Mouse (Mus musculus) telencephalon, adult 2 months (tissue): ENCODE results near the gene Cldn34b3.
"Not testable (repeated sequence)": the region's sequence is repeated elsewhere in the genome, so short reads cannot be mapped to it uniquely, and the experiment has no call there.

Experiments used
- DNase-seq: peaks from one replicate; pipeline ENCODE4 v3.0.0-alpha.2; 2011; ENCODE audit warnings: low read depth, low spot score

Gene Cldn34b3

GRCm38 (mm10) chrX:76264004-76264403 is at the start of gene Cldn34b3:
TSS of gene Cldn34b3 (plus strand) at chrX:76264304.
- DNase-seq, result not testable (repeated sequence)
